Mouse (Mus musculus): ENCODE measurements around the gene Rnf144b. TPM values are rescaled to one million over a fixed set of nuclear protein-coding genes. Genes with fewer than 3 reads are reported as not detected.

Rnf144b gene
- polyA plus RNA-seq, 1 experiment from 2014 or later, result 33.3 TPM

DNA sequence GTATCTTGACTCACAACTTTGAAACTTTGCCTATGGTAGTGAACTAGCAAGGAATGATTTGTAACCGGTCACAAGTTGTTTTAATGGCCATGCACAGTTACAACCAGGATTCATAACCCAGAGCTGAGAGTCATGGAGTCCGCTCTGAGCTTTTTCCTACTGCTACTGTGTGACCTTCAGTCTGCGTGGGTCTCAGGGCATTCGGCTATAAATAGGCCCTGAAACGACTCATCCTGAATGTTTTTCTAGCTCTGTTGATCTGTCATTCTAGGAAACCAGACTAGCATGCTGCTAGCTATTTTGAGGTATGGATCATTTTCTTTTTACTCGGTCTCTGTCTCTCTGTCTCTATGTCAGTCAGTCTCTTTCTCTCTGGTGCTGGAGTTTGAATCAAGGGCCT lies 20.3 kb downstream of the Rnf144b start:
- Histone ChIP-seq H3K79me2 (ENCODE audit: inconsistent target) (no peaks in the 10 kb centered on the region), H3K36me3 (ENCODE audit: inconsistent target) (no peaks in the 10 kb centered on the region), H3K27ac (no peak overlapping the region), H3K4me3 (ENCODE audit: inconsistent target) (no peak overlapping the region)
- WGBS (ENCODE audit: missing documents), result 88% methylated on average over 6 of the region's 6 CpGs

DNA sequence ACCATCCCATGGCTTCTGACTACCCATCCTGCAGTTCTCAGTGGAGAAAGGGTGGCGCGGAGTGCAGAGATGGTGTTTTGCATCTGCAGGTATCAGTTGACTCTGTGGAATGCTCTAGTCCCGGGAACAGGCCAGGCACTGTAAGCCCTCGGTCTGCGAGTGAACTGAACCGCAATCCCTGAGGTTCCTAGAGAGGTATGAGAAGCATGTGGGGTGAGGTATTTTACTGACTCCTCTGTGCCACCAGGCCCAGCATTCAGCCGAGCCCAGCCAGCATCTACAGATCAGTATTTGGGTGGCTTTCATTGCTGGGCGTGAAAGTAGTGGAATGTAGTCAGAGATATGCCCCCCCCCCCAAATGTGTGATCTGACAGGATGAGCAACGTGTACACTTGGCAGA lies 23.5 kb downstream of the Rnf144b start:
- H3K79me2 ChIP-seq (ENCODE audit: inconsistent target), result no peaks in the 10 kb centered on the region
- no peak overlapping the region for H3K4me3 ChIP-seq (ENCODE audit: inconsistent target)
- H3K36me3 ChIP-seq (ENCODE audit: inconsistent target), result no peaks in the 10 kb centered on the region
- 96% methylated on average over 9 of the region's 9 CpGs for WGBS (ENCODE audit: missing documents)
- no peak overlapping the region for H3K27ac ChIP-seq

DNA sequence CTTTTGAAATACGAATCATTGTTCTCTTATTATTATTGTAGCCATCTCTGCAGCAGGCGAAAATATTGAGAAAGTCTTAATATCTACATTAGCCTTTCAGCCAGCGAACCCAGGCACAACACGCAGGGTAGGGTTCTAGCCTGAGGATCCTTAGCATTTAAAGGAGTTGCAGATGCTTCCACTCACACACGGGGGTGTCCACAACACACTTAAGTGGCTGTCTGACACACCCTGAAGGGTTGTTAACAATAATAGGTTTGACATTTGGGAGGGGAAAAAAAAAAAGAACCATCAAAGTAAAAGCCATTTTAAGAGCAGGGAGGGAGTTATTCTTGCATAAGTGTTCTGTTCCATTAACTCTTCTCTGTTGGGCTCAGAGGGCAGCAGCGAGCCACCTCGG lies 23.9 kb downstream of the Rnf144b start:
- WGBS (ENCODE audit: missing documents), result 92% methylated on average over 7 of the region's 7 CpGs
- no peaks in the 10 kb centered on the region for H3K79me2 ChIP-seq (ENCODE audit: inconsistent target)
- no peak overlapping the region for H3K4me3 ChIP-seq (ENCODE audit: inconsistent target)
- H3K36me3 ChIP-seq (ENCODE audit: inconsistent target), result no peaks in the 10 kb centered on the region
- no peak overlapping the region for H3K27ac ChIP-seq

DNA sequence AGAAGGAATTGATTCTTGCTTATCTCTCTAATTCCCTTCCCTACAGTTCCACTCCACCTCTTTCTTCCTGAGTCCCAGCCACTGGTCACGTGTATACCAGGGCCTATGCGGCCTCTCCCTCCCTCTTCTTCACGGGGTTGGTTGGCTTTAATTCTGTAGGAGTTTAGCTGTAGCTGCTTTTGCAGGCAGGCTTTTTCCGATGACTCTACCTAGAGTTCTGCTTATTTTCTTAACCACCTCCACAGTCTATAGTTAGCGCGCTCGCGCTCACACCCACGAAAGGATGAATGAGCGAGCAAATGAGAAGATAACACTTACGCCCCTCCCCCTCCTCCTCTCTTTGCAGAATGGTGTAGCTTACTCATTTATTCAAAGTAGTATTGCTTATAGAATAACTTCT lies 26.1 kb downstream of the Rnf144b start:
- Histone ChIP-seq H3K79me2 (ENCODE audit: inconsistent target) (no peaks in the 10 kb centered on the region), H3K36me3 (ENCODE audit: inconsistent target) (no peaks in the 10 kb centered on the region), H3K4me3 (ENCODE audit: inconsistent target) (no peak overlapping the region), H3K27ac (no peak overlapping the region)
- WGBS (ENCODE audit: missing documents), result 86% methylated on average over 11 of the region's 11 CpGs

- WGBS (ENCODE audit: missing documents), result 98% methylated on average over 10 of the region's 10 CpGs
Observed at GRCm38 (mm10) chr13:47149993-47150392, 27.5 kb downstream of the Rnf144b start.

GRCm38 (mm10) chr13:47151060-47151459 lies 28.6 kb downstream of the Rnf144b start:
- H3K4me3 ChIP-seq (ENCODE audit: inconsistent target), result no peak overlapping the region
- H3K36me3 ChIP-seq (ENCODE audit: inconsistent target), result no peaks in the 10 kb centered on the region
- WGBS (ENCODE audit: missing documents), result 37% methylated on average over 14 of the region's 14 CpGs
- 0 out of 2 replicates have a peak overlapping the region, but pooled peaks have one; percentile 13 for H3K27ac ChIP-seq
- no peaks in the 10 kb centered on the region for H3K79me2 ChIP-seq (ENCODE audit: inconsistent target)

More at GRCm38 (mm10) chr13:47149993-47150392, 27.5 kb downstream of the Rnf144b start:
- no peak overlapping the region for H3K27ac ChIP-seq
- H3K4me3 ChIP-seq (ENCODE audit: inconsistent target), result no peak overlapping the region
- H3K36me3 ChIP-seq (ENCODE audit: inconsistent target), result no peaks in the 10 kb centered on the region
- no peaks in the 10 kb centered on the region for H3K79me2 ChIP-seq (ENCODE audit: inconsistent target)

- Histone ChIP-seq H3K27ac (no peak overlapping the region), H3K79me2 (ENCODE audit: inconsistent target) (no peaks in the 10 kb centered on the region), H3K36me3 (ENCODE audit: inconsistent target) (no peaks in the 10 kb centered on the region), H3K4me3 (ENCODE audit: inconsistent target) (no peak overlapping the region)
- 40% methylated on average over 7 of the region's 7 CpGs for WGBS (ENCODE audit: missing documents)
Observed at GRCm38 (mm10) chr13:47152390-47152789, 29.9 kb downstream of the Rnf144b start.

- H3K4me3 ChIP-seq (ENCODE audit: inconsistent target), result no peak overlapping the region
- H3K36me3 ChIP-seq (ENCODE audit: inconsistent target), result no peaks in the 10 kb centered on the region
- no peaks in the 10 kb centered on the region for H3K79me2 ChIP-seq (ENCODE audit: inconsistent target)
- H3K27ac ChIP-seq, result no peak overlapping the region
- WGBS (ENCODE audit: missing documents), result 92% methylated on average over 5 of the region's 5 CpGs
Observed at GRCm38 (mm10) chr13:47153206-47153605, 30.8 kb downstream of the Rnf144b start.

DNA sequence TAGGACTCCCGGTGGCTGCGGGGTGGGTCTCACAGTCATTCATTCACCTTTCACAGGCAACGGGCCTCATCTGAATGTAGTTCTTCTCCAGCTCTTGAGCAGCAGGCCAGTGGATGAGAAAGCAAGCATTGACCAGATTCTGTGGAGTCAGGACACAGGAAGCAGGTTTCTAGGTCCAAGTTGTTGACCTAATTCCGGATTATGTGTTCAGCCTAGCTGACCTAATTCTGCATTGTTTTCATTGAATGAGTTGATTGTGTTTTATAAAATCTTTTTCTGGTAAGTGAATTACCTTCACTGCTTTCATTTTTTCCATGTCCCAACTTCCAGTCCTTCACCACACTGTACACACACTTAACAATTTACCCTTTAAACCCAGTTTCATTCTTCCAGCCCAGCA lies 32.4 kb downstream of the Rnf144b start:
- WGBS (ENCODE audit: missing documents), result 96% methylated on average over 4 of the region's 4 CpGs
- H3K4me3 ChIP-seq (ENCODE audit: inconsistent target), result no peak overlapping the region
- no peak overlapping the region for H3K27ac ChIP-seq
- H3K36me3 ChIP-seq (ENCODE audit: inconsistent target), result no peaks in the 10 kb centered on the region
- H3K79me2 ChIP-seq (ENCODE audit: inconsistent target), result no peaks in the 10 kb centered on the region

DNA sequence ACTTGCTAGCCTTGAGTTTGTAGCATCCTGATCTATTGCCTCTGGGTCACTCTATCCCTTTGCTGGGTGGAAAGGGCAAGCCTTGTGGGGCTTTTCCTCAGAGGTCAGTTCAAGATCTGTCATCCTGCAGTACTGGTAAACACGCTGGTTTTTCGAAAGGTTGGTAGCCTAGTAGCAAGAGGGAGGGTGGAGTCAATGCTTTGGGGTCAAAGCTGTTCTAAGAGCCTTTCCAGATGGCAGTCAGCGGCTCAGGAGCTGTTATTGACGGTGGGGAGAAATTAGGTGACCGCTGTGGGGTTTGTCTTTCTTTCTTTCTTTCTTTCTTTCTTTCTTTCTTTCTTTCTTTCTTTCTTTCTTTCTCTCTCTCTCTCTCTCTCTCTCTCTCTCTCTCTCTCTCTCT lies 34.4 kb downstream of the Rnf144b start:
- H3K4me3 ChIP-seq (ENCODE audit: inconsistent target), result no peak overlapping the region
- WGBS (ENCODE audit: missing documents), result 94% methylated on average over 5 of the region's 5 CpGs
- H3K36me3 ChIP-seq (ENCODE audit: inconsistent target), result no peaks in the 10 kb centered on the region
- no peak overlapping the region for H3K27ac ChIP-seq
- no peaks in the 10 kb centered on the region for H3K79me2 ChIP-seq (ENCODE audit: inconsistent target)

DNA sequence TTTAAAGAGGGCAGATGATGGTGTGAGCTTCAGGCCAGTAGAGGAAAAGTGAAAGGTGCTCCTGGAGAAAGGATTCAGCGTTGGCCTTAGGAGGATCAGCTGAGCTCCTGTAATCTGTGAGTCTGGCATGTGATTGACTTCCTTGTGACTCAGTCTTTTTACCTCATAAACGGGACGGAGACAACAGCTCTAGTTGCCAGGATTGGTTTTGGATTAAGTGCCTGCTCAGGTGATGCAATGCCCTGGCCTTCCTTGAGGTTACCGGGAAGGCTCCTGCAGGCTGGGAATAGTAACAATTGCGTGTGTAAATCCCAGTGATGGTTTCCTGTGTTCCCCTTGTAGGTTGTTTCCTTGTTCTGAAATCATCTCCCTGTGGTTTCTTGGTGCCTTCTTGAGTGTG lies 39.5 kb downstream of the Rnf144b start:
- no peaks in the 10 kb centered on the region for H3K36me3 ChIP-seq (ENCODE audit: inconsistent target)
- no peak overlapping the region for H3K4me3 ChIP-seq (ENCODE audit: inconsistent target)
- 85% methylated on average over 5 of the region's 5 CpGs for WGBS (ENCODE audit: missing documents)

GRCm38 (mm10) chr13:47164732-47165131 lies 42.3 kb downstream of the Rnf144b start:
- no peak overlapping the region for H3K27ac ChIP-seq
- 62% methylated on average over 5 of the region's 5 CpGs for WGBS (ENCODE audit: missing documents)
- H3K4me3 ChIP-seq (ENCODE audit: inconsistent target), result no peak overlapping the region
- H3K79me2 ChIP-seq (ENCODE audit: inconsistent target), result no peaks in the 10 kb centered on the region
- H3K36me3 ChIP-seq (ENCODE audit: inconsistent target), result no peaks in the 10 kb centered on the region

More for the DNA sequence above, 39.5 kb downstream of the Rnf144b start:
- Histone ChIP-seq H3K27ac (no peak overlapping the region), H3K79me2 (ENCODE audit: inconsistent target) (no peaks in the 10 kb centered on the region)

- H3K27ac ChIP-seq, result no peak overlapping the region
- H3K4me3 ChIP-seq (ENCODE audit: inconsistent target), result no peak overlapping the region
- WGBS (ENCODE audit: missing documents), result 75% methylated on average over 2 of the region's 2 CpGs
- H3K79me2 ChIP-seq (ENCODE audit: inconsistent target), result no peaks in the 10 kb centered on the region
- no peaks in the 10 kb centered on the region for H3K36me3 ChIP-seq (ENCODE audit: inconsistent target)
Observed at GRCm38 (mm10) chr13:47165261-47165660, 42.8 kb downstream of the Rnf144b start.

DNA sequence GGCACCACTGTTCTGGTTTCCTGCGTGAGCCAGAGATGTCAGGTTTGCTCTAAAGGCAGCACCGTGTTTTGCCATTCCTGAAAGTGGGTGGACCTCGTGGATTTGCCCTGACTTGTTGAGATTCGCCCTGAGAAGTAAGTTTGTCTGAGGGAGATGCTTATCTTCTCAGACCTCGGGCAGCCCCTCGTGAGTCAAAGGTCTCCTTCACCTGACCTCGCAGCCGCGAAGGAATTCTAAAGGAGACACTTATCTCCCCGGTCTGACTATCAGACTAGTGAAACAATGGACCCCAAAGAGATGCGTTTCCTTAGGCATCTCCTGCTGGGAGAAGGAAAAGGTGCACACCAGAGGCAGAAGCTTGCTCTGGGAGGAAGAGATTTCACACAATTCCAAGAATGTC lies 46.0 kb downstream of the Rnf144b start:
- 92% methylated on average over 11 of the region's 11 CpGs for WGBS (ENCODE audit: missing documents)
- Histone ChIP-seq H3K27ac (no peak overlapping the region), H3K4me3 (ENCODE audit: inconsistent target) (no peak overlapping the region), H3K79me2 (ENCODE audit: inconsistent target) (no peaks in the 10 kb centered on the region), H3K36me3 (ENCODE audit: inconsistent target) (no peaks in the 10 kb centered on the region)

- WGBS (ENCODE audit: missing documents), result 86% methylated on average over 4 of the region's 4 CpGs
- H3K79me2 ChIP-seq (ENCODE audit: inconsistent target), result no peaks in the 10 kb centered on the region
- H3K36me3 ChIP-seq (ENCODE audit: inconsistent target), result no peaks in the 10 kb centered on the region
- no peak overlapping the region for H3K27ac ChIP-seq
- no peak overlapping the region for H3K4me3 ChIP-seq (ENCODE audit: inconsistent target)
Observed at GRCm38 (mm10) chr13:47170026-47170425, 47.6 kb downstream of the Rnf144b start.

GRCm38 (mm10) chr13:47170811-47171555 lies 48.5 kb downstream of the Rnf144b start:
- WGBS (ENCODE audit: missing documents), result 69% methylated on average over 13 of the region's 13 CpGs
- Histone ChIP-seq H3K36me3 (ENCODE audit: inconsistent target) (no peaks in the 10 kb centered on the region), H3K79me2 (ENCODE audit: inconsistent target) (no peaks in the 10 kb centered on the region), H3K4me3 (ENCODE audit: inconsistent target) (no peak overlapping the region), H3K27ac (no peak overlapping the region)
